Mouse (Mus musculus): ENCODE measurements around the gene Gm10772. TPM values are rescaled to one million over a fixed set of nuclear protein-coding genes. Genes with fewer than 3 reads are reported as not detected.
"Not testable (repeated sequence)": the region's sequence is repeated elsewhere in the genome, so short reads cannot be mapped to it uniquely, and the experiment has no call there.

Gene Gm10772
- polyA plus RNA-seq (2015; fragmentation: Nextera tagmentation; extraction: Ambion mirVana): not detected in 2 replicates

DNA sequence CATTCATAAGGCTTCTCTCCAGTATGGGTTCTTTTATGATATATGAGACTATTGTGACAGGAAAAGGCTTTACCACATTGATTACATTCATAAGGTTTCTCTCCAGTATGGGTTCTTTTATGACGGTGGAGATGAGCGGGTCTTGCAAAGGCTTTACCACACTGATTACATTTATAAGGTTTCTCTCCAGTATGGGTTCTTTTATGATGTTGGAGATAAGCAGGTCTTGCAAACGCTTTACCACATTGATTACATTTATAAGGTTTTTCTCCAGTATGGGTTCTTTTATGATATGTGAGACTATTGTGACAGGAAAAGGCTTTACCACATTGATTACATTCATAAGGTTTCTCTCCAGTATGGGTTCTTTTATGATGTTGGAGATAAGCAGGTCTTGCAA, at the start of gene Gm10772:
Gene Gm10772, minus strand, starts transcription at position 101 of the 400 bp plus-strand sequence.
- not testable (repeated sequence) for H3K9me3 ChIP-seq (replicated peaks; ENCODE audit: control insufficient read depth, low read length); H3K36me3 ChIP-seq (ENCODE audit: control insufficient read depth, insufficient read depth); H3K27me3 ChIP-seq (ENCODE audit: control insufficient read depth, insufficient read depth, low read depth, low read length); H3K4me1 ChIP-seq (ENCODE audit: control insufficient read depth, low read depth, low read length); H3K4me2 ChIP-seq (ENCODE audit: low read depth, low read length); H3K4me3 ChIP-seq (ENCODE audit: low read depth, low read length); H3K27ac ChIP-seq (ENCODE audit: low read length); H3K9ac ChIP-seq (ENCODE audit: low read depth, low read length); ATAC-seq (ENCODE audit: low read depth)
- 70% methylated on average over 2 of the region's 3 CpGs for WGBS (ENCODE audit: insufficient replicate concordance)

DNA sequence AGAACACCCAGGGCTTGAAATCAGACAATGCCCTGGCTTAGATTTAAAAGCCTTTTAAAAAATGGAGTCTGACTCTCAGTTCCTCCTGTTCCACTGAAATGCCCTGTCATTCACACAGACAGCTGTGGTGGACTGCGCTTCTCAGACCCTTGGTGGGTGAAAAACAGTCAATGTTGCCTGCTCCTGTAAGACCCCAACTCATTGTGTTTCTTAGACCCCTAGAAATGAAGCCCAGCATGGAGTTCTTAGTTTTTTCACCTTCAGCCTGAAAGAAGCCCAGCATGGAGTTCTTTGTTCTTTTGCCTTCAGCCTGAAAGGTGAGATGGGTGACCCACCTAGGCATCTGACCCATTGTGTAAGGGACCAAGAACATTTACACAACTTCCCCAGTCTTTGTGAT, 36.5 kb upstream of the Gm10772 start:
- not testable (repeated sequence) for ATAC-seq (ENCODE audit: low read depth); H3K27ac ChIP-seq (ENCODE audit: low read length); H3K27me3 ChIP-seq (ENCODE audit: control insufficient read depth, insufficient read depth, low read depth, low read length); H3K9ac ChIP-seq (ENCODE audit: low read depth, low read length); H3K4me1 ChIP-seq (ENCODE audit: control insufficient read depth, low read depth, low read length); H3K36me3 ChIP-seq (ENCODE audit: control insufficient read depth, insufficient read depth); H3K4me3 ChIP-seq (ENCODE audit: low read depth, low read length); H3K4me2 ChIP-seq (ENCODE audit: low read depth, low read length); H3K9me3 ChIP-seq (replicated peaks; ENCODE audit: control insufficient read depth, low read length)
- no CpG with 5 or more reads among the region's 1 CpGs for WGBS (ENCODE audit: insufficient replicate concordance)

DNA sequence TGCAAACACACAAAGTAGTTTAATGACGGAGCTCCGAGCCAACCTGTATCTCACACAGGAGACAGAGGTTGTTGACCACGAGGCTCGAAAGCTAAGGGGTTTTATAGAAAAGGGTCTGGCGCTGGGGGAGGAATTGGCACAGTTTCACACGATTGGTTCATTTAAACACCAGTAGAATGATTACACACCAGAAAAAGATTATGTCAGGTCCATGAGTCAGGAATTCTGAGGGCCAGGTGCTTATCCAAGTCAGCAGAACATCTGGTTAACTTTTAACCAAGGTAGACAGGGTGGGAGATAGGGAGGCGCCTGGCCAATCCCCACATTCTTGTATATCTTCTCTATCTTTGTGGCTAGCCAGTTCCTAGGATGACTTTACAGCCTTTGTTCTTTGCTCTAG, 35.8 kb upstream of the Gm10772 start:
- WGBS (ENCODE audit: insufficient replicate concordance): 64% methylated on average over 4 of the region's 7 CpGs
- not testable (repeated sequence) for H3K9me3 ChIP-seq (replicated peaks; ENCODE audit: control insufficient read depth, low read length); H3K36me3 ChIP-seq (ENCODE audit: control insufficient read depth, insufficient read depth); H3K4me3 ChIP-seq (ENCODE audit: low read depth, low read length); H3K27me3 ChIP-seq (ENCODE audit: control insufficient read depth, insufficient read depth, low read depth, low read length); H3K9ac ChIP-seq (ENCODE audit: low read depth, low read length); H3K4me2 ChIP-seq (ENCODE audit: low read depth, low read length); ATAC-seq (ENCODE audit: low read depth); H3K4me1 ChIP-seq (ENCODE audit: control insufficient read depth, low read depth, low read length); H3K27ac ChIP-seq (ENCODE audit: low read length)

DNA sequence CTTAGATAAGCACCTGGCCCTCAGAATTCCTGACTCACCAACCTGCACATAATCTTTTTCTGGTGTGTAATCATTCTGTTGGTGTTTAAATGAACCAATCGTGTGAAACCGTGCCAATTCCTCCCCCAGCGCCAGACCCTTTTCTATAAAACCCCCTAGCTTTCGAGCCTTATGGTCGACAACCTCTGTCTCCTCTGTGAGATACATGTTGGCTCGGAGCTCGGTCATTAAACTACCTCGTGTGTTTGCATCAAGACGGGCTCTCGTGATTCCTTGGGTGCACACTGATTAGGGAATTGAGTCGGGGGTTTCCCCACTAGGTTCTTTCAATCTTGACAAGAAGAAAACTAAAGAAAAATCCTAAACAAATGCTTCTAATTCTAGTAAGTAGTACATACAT, 13.0 kb downstream of the Gm10772 start:
- H3K27ac ChIP-seq (ENCODE audit: low read length): no peak overlapping the region

DNA sequence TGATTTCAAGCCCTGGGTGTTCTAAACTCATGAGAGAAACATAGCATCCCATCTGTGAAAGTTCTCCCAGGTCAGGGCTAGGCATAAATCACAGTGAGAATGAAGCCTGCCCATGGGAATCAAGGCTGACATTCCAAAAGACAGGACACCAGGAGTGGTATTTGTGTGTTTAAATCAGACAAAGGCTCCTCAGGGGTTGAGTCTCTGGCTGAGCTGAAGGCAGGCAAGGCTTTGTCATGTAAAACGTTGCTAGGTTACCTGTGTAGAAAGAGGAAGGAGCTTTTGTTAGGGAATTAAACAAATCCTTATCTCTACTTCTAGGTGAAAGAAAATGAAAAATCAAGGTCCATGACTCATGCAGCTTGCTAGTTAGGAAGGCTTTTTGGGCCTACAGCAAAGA, 13.6 kb downstream of the Gm10772 start:
- not testable (repeated sequence) for H3K4me2 ChIP-seq (ENCODE audit: low read depth, low read length); H3K4me1 ChIP-seq (ENCODE audit: control insufficient read depth, low read depth, low read length); ATAC-seq (ENCODE audit: low read depth); H3K27ac ChIP-seq (ENCODE audit: low read length); H3K4me3 ChIP-seq (ENCODE audit: low read depth, low read length); H3K9me3 ChIP-seq (replicated peaks; ENCODE audit: control insufficient read depth, low read length); H3K27me3 ChIP-seq (ENCODE audit: control insufficient read depth, insufficient read depth, low read depth, low read length); H3K9ac ChIP-seq (ENCODE audit: low read depth, low read length); H3K36me3 ChIP-seq (ENCODE audit: control insufficient read depth, insufficient read depth)
- WGBS (ENCODE audit: insufficient replicate concordance): no CpG with 5 or more reads among the region's 1 CpGs

More for the DNA sequence above, 13.0 kb downstream of the Gm10772 start:
- no peak for ATAC-seq (ENCODE audit: low read depth)
- WGBS (ENCODE audit: insufficient replicate concordance): no CpG with 5 or more reads among the region's 11 CpGs
- Histone ChIP-seq H3K9ac (ENCODE audit: low read depth, low read length) (no peak overlapping the region), H3K4me1 (ENCODE audit: control insufficient read depth, low read depth, low read length) (no peaks in the 10 kb centered on the region), H3K4me3 (ENCODE audit: low read depth, low read length) (no peak overlapping the region), H3K27me3 (ENCODE audit: control insufficient read depth, insufficient read depth, low read depth, low read length) (no peaks in the 10 kb centered on the region), H3K4me2 (ENCODE audit: low read depth, low read length) (no peak overlapping the region), H3K9me3 (replicated peaks; ENCODE audit: control insufficient read depth, low read length) (no peaks in the 10 kb centered on the region), H3K36me3 (ENCODE audit: control insufficient read depth, insufficient read depth) (no peaks in the 10 kb centered on the region)

DNA sequence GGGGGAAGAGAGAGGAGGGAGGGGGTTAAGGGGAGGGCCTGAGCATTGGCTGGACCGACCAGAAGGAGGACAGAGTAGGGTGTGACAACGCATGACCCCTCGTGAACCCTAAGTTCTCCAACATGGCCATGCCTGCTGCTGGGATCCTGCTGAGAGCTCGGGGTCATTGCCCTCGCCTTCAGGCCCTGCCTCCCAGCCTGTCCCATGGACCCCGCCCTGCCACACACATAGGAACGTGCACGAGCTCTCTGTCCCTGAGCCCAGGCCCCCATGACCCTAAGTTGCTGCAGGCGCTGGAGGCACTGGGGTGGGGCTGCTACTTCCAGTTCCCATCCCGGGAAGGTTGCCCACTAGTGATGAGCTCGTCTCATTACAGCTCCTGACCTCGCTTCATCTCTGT, 48.2 kb downstream of the Gm10772 start:
- not testable (repeated sequence) for H3K4me1 ChIP-seq (ENCODE audit: control insufficient read depth, low read depth, low read length); H3K4me3 ChIP-seq (ENCODE audit: low read depth, low read length)
- 64% methylated on average over 5 of the region's 12 CpGs for WGBS (ENCODE audit: insufficient replicate concordance)

More for the DNA sequence above, 48.2 kb downstream of the Gm10772 start:
- H3K4me2 ChIP-seq (ENCODE audit: low read depth, low read length); H3K9me3 ChIP-seq (replicated peaks; ENCODE audit: control insufficient read depth, low read length); H3K27ac ChIP-seq (ENCODE audit: low read length); H3K9ac ChIP-seq (ENCODE audit: low read depth, low read length); ATAC-seq (ENCODE audit: low read depth); H3K36me3 ChIP-seq (ENCODE audit: control insufficient read depth, insufficient read depth); H3K27me3 ChIP-seq (ENCODE audit: control insufficient read depth, insufficient read depth, low read depth, low read length): not testable (repeated sequence)

Other genes starting within 250 kb of the Gm10772 start
- not detected in 2 replicates for gene Gm10324, start 108.0 kb downstream of the Gm10772 start, polyA plus RNA-seq (2015; fragmentation: Nextera tagmentation; extraction: Ambion mirVana)
- not detected in 2 replicates for gene 2410141K09Rik, start 213.5 kb upstream of the Gm10772 start, polyA plus RNA-seq (2015; fragmentation: Nextera tagmentation; extraction: Ambion mirVana)